Mouse (Mus musculus) lung, adult 2 months (tissue): ENCODE results near the gene Polr3b.

Experiments
- CTCF ChIP-seq: fragments of 200-500 bp; IDR thresholded peaks from 2 replicates; pipeline ENCODE4 v1.5.1; 2011; ENCODE audit warnings: mild to moderate bottlenecking, low read length, control low read depth; ENCODE audit not compliant: insufficient read depth
- POLR2A ChIP-seq: fragments of 200-500 bp; IDR thresholded peaks from 2 replicates; pipeline ENCODE4 v1.6.1; 2011; ENCODE audit warnings: low read depth, mild to moderate bottlenecking, control low read depth, low read length, borderline replicate concordance; ENCODE audit errors: extremely low read depth

- TF ChIP-seq CTCF (no peak), POLR2A (no peak)
Measured at GRCm38 (mm10) chr10:84772380-84773130, 150.5 kb downstream of the Polr3b start.
